Comparison of ENCODE assay signal across 24 mouse cellular contexts in genomic region chr11:106479619-106480529, GRCm38 (mm10). TPM values are rescaled to one million over a fixed set of nuclear protein-coding genes. Genes with fewer than 3 reads are reported as not detected.
DNase-seq lines count a peak whose midpoint lies in the region; ATAC-seq and TF ChIP-seq lines count a peak whose summit lies in the region.
"Had no signal": no experiment of that assay in that cellular context is flagged by ENCODE, and none has a peak within 500 bp of the region (broad histone marks: within the 10 kb centered on the region; RNA-seq: fewer than 3 reads in every experiment).

No protein-coding gene starts in this region.

- no peak overlapping the region for H3K4me3 ChIP-seq in liver, adult 2 months (ENCODE audit: insufficient read depth, low read depth, low read length)
- H3K4me3 ChIP-seq in CH12.LX (replicated peaks in 1 of 3; ENCODE audit: low read depth in 2 of 3, low read length in 2 of 3, poor library complexity in 1 of 3): peak overlapping the region in 2 of 3 experiments; percentile 2 to 6
- H3K4me3 ChIP-seq: forebrain, embryonic 12.5 days; heart, adult 2 months; heart, embryonic 15.5 days; limb, embryonic 10.5 days; midbrain, embryonic 13.5 days had no signal

- peaks cover 2% of the 10 kb centered on the region; the same call in 1 of the 2 replicates for H3K36me3 ChIP-seq in liver, adult 2 months (ENCODE audit: control insufficient read depth, insufficient read depth, low read length)
- H3K36me3 ChIP-seq in CH12.LX (replicated peaks in 1 of 2; ENCODE audit: control insufficient read depth in 1 of 2, insufficient read depth in 1 of 2, low read length in 1 of 2): peaks cover 14 to 15% of the 10 kb centered on the region in 2 experiments
- H3K36me3 ChIP-seq: forebrain, embryonic 12.5 days; heart, embryonic 15.5 days; limb, embryonic 10.5 days; midbrain, embryonic 13.5 days had no signal

- TF ChIP-seq CTCF in liver, adult 2 months (IDR thresholded peaks at IDR 0.05; ENCODE audit: low read depth, low read length): no peak
- no peak for TF ChIP-seq CTCF in CH12.LX (conservative IDR thresholded peaks at IDR 0.05 in 1 of 2, IDR thresholded peaks at IDR 0.05 in 1 of 2; ENCODE audit: low read depth in 2 of 2, low read length in 2 of 2)

- 0 out of 2 replicates have a peak, but pooled peaks have one; percentile 15 for TF ChIP-seq EP300 in CH12.LX (IDR thresholded peaks at IDR 0.05; ENCODE audit: low read length)

- H3K9ac ChIP-seq in liver, adult 2 months (ENCODE audit: low read depth, low read length): peak overlapping the region; percentile 1
- H3K9ac ChIP-seq in CH12.LX (ENCODE audit: insufficient read depth, low read depth): peak overlapping the region; percentile 28
- H3K9ac ChIP-seq: forebrain, embryonic 12.5 days; heart, embryonic 15.5 days; midbrain, embryonic 13.5 days had no signal

- peak overlapping the region; percentile 54 for H3K27ac ChIP-seq in liver, adult 2 months (replicated peaks; ENCODE audit: insufficient read depth, low read depth, low read length)
- peak overlapping the region; percentile 76 for H3K27ac ChIP-seq in CH12.LX (ENCODE audit: insufficient read depth, low read depth)
- H3K27ac ChIP-seq: forebrain, embryonic 12.5 days; heart, adult 2 months; heart, embryonic 15.5 days; limb, embryonic 10.5 days; midbrain, embryonic 13.5 days had no signal

- peak overlapping the region; percentile 70 for H3K4me2 ChIP-seq in CH12.LX (ENCODE audit: insufficient read depth, low read depth, poor library complexity, severe bottlenecking)
- H3K4me2 ChIP-seq: forebrain, embryonic 12.5 days; heart, embryonic 15.5 days; midbrain, embryonic 13.5 days had no signal

- in situ Hi-C loops in CH12.LX (cut with MboI; ENCODE audit: low pct_ligation_motif_present, low pct_unique_long_range_greater_than_20kb, low sequenced_read_pairs): loop anchor here (5.0 kb wide), 1 partner anchor 63 kb away; no protein-coding TSS in a partner anchor

- H3K79me2 ChIP-seq in liver, adult 2 months (ENCODE audit: control insufficient read depth, insufficient read depth, low read length): peaks cover 50% of the 10 kb centered on the region
- H3K79me2 ChIP-seq in CH12.LX (replicated peaks; ENCODE audit: control insufficient read depth, extremely low read depth, insufficient read depth, poor library complexity, severe bottlenecking): peaks cover 99% of the 10 kb centered on the region

- TF ChIP-seq RAD21 in CH12.LX (IDR thresholded peaks at IDR 0.05; ENCODE audit: low read depth, low read length): no peak

- peaks cover 41% of the 10 kb centered on the region for H3K4me1 ChIP-seq in liver, adult 2 months (ENCODE audit: control insufficient read depth, insufficient read depth, low read length)
- H3K4me1 ChIP-seq in CH12.LX (ENCODE audit: control insufficient read depth in 1 of 2, insufficient read depth in 2 of 2): peaks cover 21 to 67% of the 10 kb centered on the region in 2 experiments
- H3K4me1 ChIP-seq: heart, embryonic 15.5 days; limb, embryonic 10.5 days had no signal

- 19% methylated on average over 9 of the region's 9 CpGs for WGBS in liver, adult 2 months

- DNase-seq in liver, adult 2 months (ENCODE audit: extremely low read depth, low read depth, low spot score): peak; percentile 88
- DNase-seq in liver (no peak), CH12.LX (ENCODE audit: extremely low read depth) (no peak), MN1 (ENCODE audit: low spot score) (no peak)
- no peak for DNase-seq in spleen, postnatal 4 days (ENCODE audit: low spot score in 2 of 2)
- DNase-seq in layer of hippocampus, postnatal 36 days: no peak
- DNase-seq: adrenal gland, adult 8-10 months; cerebellum, adult 18-20 months; cerebellum, postnatal 36 days; gastrocnemius, postnatal 10 days; heart, adult 2 months; kidney, adult 18-20 months; kidney, postnatal 25 days; lung, adult 18-20 months; lung, postnatal 4 days; retina, postnatal 1 day; thymus, postnatal 14 days had no signal

- peaks cover 14% of the 10 kb centered on the region for H3K9me3 ChIP-seq in CH12.LX (replicated peaks; ENCODE audit: low read length)
- H3K9me3 ChIP-seq: forebrain, embryonic 12.5 days; heart, embryonic 15.5 days; limb, embryonic 10.5 days; midbrain, embryonic 13.5 days had no signal

- H3K27me3 ChIP-seq in liver, adult 2 months (ENCODE audit: control insufficient read depth, insufficient read depth, low read length): no peaks in the 10 kb centered on the region
- H3K27me3 ChIP-seq in CH12.LX (replicated peaks): no peaks in the 10 kb centered on the region
- H3K27me3 ChIP-seq: forebrain, embryonic 12.5 days; heart, embryonic 15.5 days; midbrain, embryonic 13.5 days; Patski had no signal

- ATAC-seq in granulocyte monocyte progenitor cell, adult 5-6 weeks (replicated peaks; ENCODE audit: poor library complexity, severe bottlenecking): peak; percentile 51
- peak; percentile 30; the same call in 1 of the 2 replicates for ATAC-seq in megakaryocyte progenitor cell, adult 5-6 weeks (replicated peaks; ENCODE audit: poor library complexity)
- ATAC-seq: midbrain, embryonic 13.5 days; Patski had no signal

- dilution Hi-C loops in CH12.LX (cut with MboI; ENCODE audit: extremely low pct_ligation_motif_present, extremely low pct_unique_long_range_greater_than_20kb, low sequenced_read_pairs): no loop called here

- no peak for TF ChIP-seq POLR2A in liver, adult 2 months (IDR thresholded peaks at IDR 0.05; ENCODE audit: extremely low read depth, insufficient read depth, low read length)
- TF ChIP-seq POLR2A in CH12.LX (IDR thresholded peaks at IDR 0.05; ENCODE audit: low read depth, low read length): peak; percentile 31; the same call in 1 of the 2 replicates

TF ChIP-seq in CH12.LX, 34 proteins besides CTCF, POLR2A, EP300 and RAD21:
- TF ChIP-seq SMC3 (IDR thresholded peaks at IDR 0.05; ENCODE audit: low read depth, low read length) (no peak), USF2 (conservative IDR thresholded peaks at IDR 0.05; ENCODE audit: low read depth, low read length) (no peak), BHLHE40 (IDR thresholded peaks at IDR 0.05; ENCODE audit: low read depth, low read length) (0 out of 2 replicates have a peak, but pooled peaks have one; percentile 21), ETS1 (conservative IDR thresholded peaks at IDR 0.05; ENCODE audit: low read depth, low read length) (0 out of 2 replicates have a peak, but pooled peaks have one; percentile 6), E2F4 (IDR thresholded peaks at IDR 0.05; ENCODE audit: insufficient replicate concordance, low read depth, low read length) (no peak), NRF1 (IDR thresholded peaks at IDR 0.05; ENCODE audit: low read depth, low read length) (0 out of 2 replicates have a peak, but pooled peaks have one; percentile 17), ELF1 (IDR thresholded peaks at IDR 0.05; ENCODE audit: low read depth, low read length) (0 out of 2 replicates have a peak, but pooled peaks have one; percentile 28), CHD1 (IDR thresholded peaks at IDR 0.05; ENCODE audit: low read depth, low read length) (peak; percentile 70; the same call in 1 of the 2 replicates), ZC3H11A (IDR thresholded peaks at IDR 0.05; ENCODE audit: low read depth, low read length) (no peak), CHD2 (IDR thresholded peaks at IDR 0.05; ENCODE audit: low read length) (0 out of 2 replicates have a peak, but pooled peaks have one; percentile 14), MAZ (IDR thresholded peaks at IDR 0.05; ENCODE audit: low read depth, low read length) (no peak), UBTF (IDR thresholded peaks at IDR 0.05; ENCODE audit: low read depth, low read length) (no peak), SIN3A (IDR thresholded peaks at IDR 0.05; ENCODE audit: low read length) (peak; percentile 65; the same call in 1 of the 2 replicates), MAX (IDR thresholded peaks at IDR 0.05; ENCODE audit: low read length) (peak; percentile 63), JUN (IDR thresholded peaks at IDR 0.05; ENCODE audit: insufficient read depth, low read depth, low read length) (no peak), MYC (IDR thresholded peaks at IDR 0.05; ENCODE audit: low read depth, low read length) (peak; percentile 66; the same call in 1 of the 2 replicates), MXI1 (IDR thresholded peaks at IDR 0.05; ENCODE audit: low read depth, low read length) (peak; percentile 77), TBP (conservative IDR thresholded peaks at IDR 0.05; ENCODE audit: low read depth, low read length) (0 out of 2 replicates have a peak, but pooled peaks have one; percentile 4), TCF12 (IDR thresholded peaks at IDR 0.05; ENCODE audit: low read depth, low read length) (peak; percentile 34), MEF2A (IDR thresholded peaks at IDR 0.05; ENCODE audit: borderline replicate concordance, low read depth, low read length) (peak; percentile 69; the same call in 1 of the 2 replicates), GABPA (IDR thresholded peaks at IDR 0.05; ENCODE audit: insufficient replicate concordance, low read depth, low read length) (no peak), MAFK (IDR thresholded peaks at IDR 0.05; ENCODE audit: insufficient replicate concordance, low read length) (peak; percentile 6; the same call in 1 of the 2 replicates)

RNA-seq across cellular contexts. Expression of gene Ern1, which starts 7.8 kb away (rescaled TPM):
- 18.2 and 24.1 TPM in 2 replicates for total RNA-seq in liver, adult 2 months (2014; rRNA removed)
- polyA plus RNA-seq in liver, adult 2 months (2012; rRNA removed): 36.3 and 52.8 TPM in 2 replicates
- total RNA-seq in CH12.LX (2012; rRNA removed) (15.2 and 21.7 TPM in 2 replicates), CH12.LX (2014; rRNA removed) (3.0 TPM in 2 replicates)
- 6.9 and 7.7 TPM in 2 replicates for polyA plus RNA-seq in CH12.LX (2012; ENCODE audit: insufficient read length, low read depth)
- 81.3 and 84.3 TPM in 2 replicates for total RNA-seq in granulocyte monocyte progenitor cell, adult 5-6 weeks (2014; fragmentation: Nextera tagmentation)
- total RNA-seq in granulocyte monocyte progenitor cell, adult 5-6 weeks (2017): 63.3 and 67.0 TPM in 2 replicates
- total RNA-seq in megakaryocyte progenitor cell, adult 5-6 weeks (2015): 54.0 and 58.6 TPM in 2 replicates
- total RNA-seq in megakaryocyte progenitor cell, adult 5-6 weeks (2017): 45.6 and 50.2 TPM in 2 replicates
- total RNA-seq in layer of hippocampus, postnatal 36 days (2021): 10 to 100 TPM in 1 of 2 experiments, 1 to 10 TPM in 1; 9.5 to 10.5 TPM
